Mouse (Mus musculus) heart, embryonic 12.5 days (tissue): ENCODE data around the gene 1700061G19Rik. TPM values are rescaled to one million over a fixed set of nuclear protein-coding genes. Genes with fewer than 3 reads are reported as not detected.

Experiments
- ATAC-seq: fragments of 200-750 bp; cut with Nextera tagmentation; 2 replicates; pipeline ENCODE4 v1.8.0; 2017; ENCODE audit warnings: moderate TSS enrichment, moderate library complexity; ENCODE audit not compliant: insufficient number of reproducible peaks, low FRiP score
- H3K27ac ChIP-seq: fragments of 300-500 bp; sonication (generic); 2 replicates; pipeline ENCODE4 v1.5.1; 2016; ENCODE audit warnings: mild to moderate bottlenecking, moderate library complexity; ENCODE audit not compliant: poor library complexity, severe bottlenecking
- H3K27me3 ChIP-seq: fragments of 300-500 bp; sonication (generic); replicated peaks from 2 replicates; pipeline ENCODE4 v1.6.1; 2016; ENCODE audit warnings: mild to moderate bottlenecking, moderate library complexity
- H3K36me3 ChIP-seq: fragments of 300-500 bp; sonication (generic); 2 replicates; pipeline ENCODE4 v1.6.1; 2016; ENCODE audit warnings: mild to moderate bottlenecking, moderate library complexity
- H3K4me1 ChIP-seq: fragments of 300-500 bp; sonication (generic); replicated peaks from 2 replicates; pipeline ENCODE4 v1.6.1; 2016; ENCODE audit warnings: mild to moderate bottlenecking
- H3K4me2 ChIP-seq: fragments of 300-500 bp; sonication (generic); 2 replicates; pipeline ENCODE4 v1.6.1; 2016; ENCODE audit warnings: mild to moderate bottlenecking, moderate library complexity
- H3K4me3 ChIP-seq: fragments of 300-500 bp; sonication (generic); 2 replicates; pipeline ENCODE4 v1.5.1; 2016; ENCODE audit warnings: mild to moderate bottlenecking
- H3K9ac ChIP-seq: fragments of 300-500 bp; sonication (generic); 2 replicates; pipeline ENCODE4 v1.6.1; 2016; ENCODE audit warnings: mild to moderate bottlenecking, moderate library complexity
- H3K9me3 ChIP-seq: fragments of 300-500 bp; sonication (generic); replicated peaks from 2 replicates; pipeline ENCODE4 v1.6.1; 2016; ENCODE audit warnings: mild to moderate bottlenecking, moderate library complexity
- WGBS: fragments of 180-500 bp; shearing (Covaris S2); methylation state at CpG from one replicate; pipeline ENCODE4 v1.1.7; 2016; 5-methylcytosine and 5-hydroxymethylcytosine counted together
- polyA plus RNA-seq: library from polyadenylated mRNA; unstranded; fragments of >200 nt; fragmentation: Nextera tagmentation; extraction: Ambion mirVana; gene quantifications from 2 replicates; pipeline ENCODE4 v1.2.1, GENCODE M21; 2016

The 1700061G19Rik gene
- polyA plus RNA-seq = 0.33 and 0.36 TPM in 2 replicates

DNA sequence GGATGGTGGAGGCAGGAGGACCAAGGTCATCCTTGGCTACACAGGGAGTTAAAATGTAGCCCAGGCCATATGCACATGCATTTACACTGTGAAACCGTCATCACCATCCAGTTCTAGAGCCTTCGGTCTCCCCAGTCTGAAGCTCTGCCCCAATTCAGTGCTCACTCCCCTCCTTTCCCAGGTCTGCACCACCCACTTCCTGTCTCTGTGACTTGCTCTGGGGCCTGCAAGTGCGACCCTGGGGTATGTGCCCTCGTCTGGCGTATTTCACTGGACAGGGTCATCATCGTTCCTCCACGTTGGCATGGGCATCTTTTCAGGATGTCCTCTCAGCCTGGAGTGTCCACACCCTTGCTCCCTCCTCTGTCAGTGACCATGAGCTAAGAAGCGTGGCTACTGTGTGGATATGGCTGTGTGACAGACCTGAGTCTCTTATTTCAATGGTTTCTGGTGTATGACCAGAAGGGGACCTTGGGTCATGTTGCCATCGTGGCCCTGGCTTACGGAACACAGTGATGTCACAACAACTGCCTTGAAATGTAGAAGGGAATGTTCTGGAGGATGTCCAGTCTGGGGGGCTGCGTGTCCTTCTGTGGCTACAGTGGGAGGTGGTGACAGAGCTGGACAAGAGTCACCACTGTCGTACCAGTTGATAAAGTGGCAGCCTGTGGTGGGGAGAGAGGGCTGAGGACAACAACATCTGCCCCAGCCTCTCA lies at the start of gene 1700061G19Rik:
1700061G19Rik (plus strand) TSS at position 542 of the 716 bp plus-strand sequence.
- ATAC-seq = no peak
- H3K9me3 ChIP-seq = no peaks in the 10 kb centered on the region
- no peak within 1 kb of the TSS for H3K4me2 ChIP-seq
- H3K36me3 ChIP-seq = no peaks in the 10 kb centered on the region
- H3K4me1 ChIP-seq = no peaks in the 10 kb centered on the region
- no peak within 1 kb of the TSS for H3K27ac ChIP-seq
- no peak within 1 kb of the TSS for H3K9ac ChIP-seq
- H3K27me3 ChIP-seq = no peaks in the 10 kb centered on the region
- H3K4me3 ChIP-seq = no peak within 1 kb of the TSS
- 70% methylated on average over 12 of the region's 12 CpGs for WGBS

DNA sequence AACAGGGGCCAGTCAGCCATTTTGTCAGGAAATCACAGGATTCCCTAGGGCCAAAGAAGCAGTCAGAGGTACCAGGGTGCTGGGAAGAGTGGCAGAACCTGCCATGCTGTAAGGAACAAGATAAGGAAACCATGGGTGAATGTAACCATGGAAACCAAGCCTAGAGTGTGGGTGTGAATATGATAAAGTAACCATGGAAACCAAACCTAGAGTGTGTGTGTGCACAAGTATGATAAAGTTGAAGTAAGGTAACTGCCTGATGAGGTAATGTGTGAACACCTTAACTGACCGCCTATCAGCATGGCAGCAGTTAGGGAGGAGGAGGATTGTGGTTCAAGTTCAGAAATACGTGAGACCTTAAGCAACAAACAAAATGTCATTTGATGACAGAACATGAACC lies 48.6 kb upstream of the 1700061G19Rik start:
- Histone ChIP-seq H3K4me2 (no peak overlapping the region), H3K27me3 (peaks cover 14% of the 10 kb centered on the region), H3K9me3 (no peaks in the 10 kb centered on the region), H3K4me3 (no peak overlapping the region), H3K9ac (no peak overlapping the region), H3K4me1 (peaks cover 9% of the 10 kb centered on the region; the same call in 1 of the 2 replicates), H3K27ac (no peak overlapping the region), H3K36me3 (no peaks in the 10 kb centered on the region)
- no peak for ATAC-seq
- WGBS = 79% methylated on average over 2 of the region's 2 CpGs

- no peak for ATAC-seq
Observed at GRCm38 (mm10) chr17:56829171-56829570, 46.1 kb upstream of the 1700061G19Rik start.

GRCm38 (mm10) chr17:56829795-56830194 lies 45.5 kb upstream of the 1700061G19Rik start:
- peak overlapping the region; percentile 61 for H3K9ac ChIP-seq
- WGBS = under 1% methylated on average over 27 of the region's 27 CpGs
- H3K4me2 ChIP-seq = peak overlapping the region; percentile 91
- no peaks in the 10 kb centered on the region for H3K9me3 ChIP-seq
- peaks cover 23% of the 10 kb centered on the region for H3K27me3 ChIP-seq
- H3K36me3 ChIP-seq = no peaks in the 10 kb centered on the region
- H3K27ac ChIP-seq = no peak overlapping the region
- no peak for ATAC-seq
- H3K4me3 ChIP-seq = peak overlapping the region; percentile 59
- peaks cover 9% of the 10 kb centered on the region; the same call in 1 of the 2 replicates for H3K4me1 ChIP-seq

More at GRCm38 (mm10) chr17:56829171-56829570, 46.1 kb upstream of the 1700061G19Rik start:
- H3K36me3 ChIP-seq = no peaks in the 10 kb centered on the region
- H3K4me2 ChIP-seq = peak overlapping the region; percentile 91
- peaks cover 9% of the 10 kb centered on the region; the same call in 1 of the 2 replicates for H3K4me1 ChIP-seq
- H3K27ac ChIP-seq = no peak overlapping the region
- peaks cover 23% of the 10 kb centered on the region for H3K27me3 ChIP-seq
- H3K9ac ChIP-seq = 0 out of 2 replicates have a peak overlapping the region, but pooled peaks have one; percentile 61
- 35% methylated on average over 11 of the region's 11 CpGs for WGBS
- H3K9me3 ChIP-seq = no peaks in the 10 kb centered on the region
- H3K4me3 ChIP-seq = peak overlapping the region; percentile 59

DNA sequence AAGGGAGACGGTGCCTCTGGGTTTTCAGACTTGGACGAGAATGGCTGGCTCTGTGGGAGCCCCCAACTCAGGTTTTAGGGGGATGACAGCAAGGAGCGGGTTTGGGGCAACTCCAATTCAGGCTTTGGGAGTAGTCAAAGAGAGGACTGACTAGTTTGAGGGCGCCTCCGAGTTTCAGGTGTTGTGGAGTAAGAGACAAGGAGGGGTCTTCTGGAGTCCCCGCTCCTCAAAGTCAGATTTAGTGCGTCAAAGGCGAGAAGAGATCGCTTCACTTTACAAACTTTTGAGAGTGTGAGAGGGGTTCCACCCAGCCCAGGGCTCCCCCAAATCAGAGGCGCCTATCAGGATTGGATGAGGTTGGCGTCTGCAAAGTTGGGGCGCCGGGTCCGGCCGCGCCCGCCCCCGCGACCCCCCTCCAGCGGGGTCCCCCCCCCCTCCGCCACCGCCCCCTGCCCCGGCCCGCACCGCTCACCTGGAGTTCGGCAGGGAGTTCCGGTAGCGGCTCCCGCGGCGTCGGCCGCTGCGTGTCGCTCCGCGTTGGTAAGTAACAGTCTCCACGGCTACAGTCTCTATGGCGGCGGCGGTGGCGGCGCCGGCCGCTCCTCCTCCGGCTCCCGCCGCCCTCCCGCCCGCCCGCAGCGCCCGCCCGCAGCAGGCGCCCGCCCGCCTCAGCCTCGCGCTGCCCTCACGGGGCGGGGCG lies 44.7 kb upstream of the 1700061G19Rik start, which contains the start of gene Rfx2:
Rfx2 (minus strand) TSS at position 603 of the 700 bp plus-strand sequence.
- peak within 1 kb of the TSS; percentile 61 for H3K9ac ChIP-seq
- H3K4me3 ChIP-seq = peak within 1 kb of the TSS; percentile 59
- H3K9me3 ChIP-seq = no peaks in the 10 kb centered on the region
- ATAC-seq = no peak
- H3K27me3 ChIP-seq = peaks cover 23% of the 10 kb centered on the region
- H3K4me2 ChIP-seq = peak within 1 kb of the TSS; percentile 91
- under 1% methylated on average over 49 of the region's 62 CpGs for WGBS
- H3K4me1 ChIP-seq = peaks cover 9% of the 10 kb centered on the region; the same call in 1 of the 2 replicates
- no peak within 1 kb of the TSS for H3K27ac ChIP-seq
- H3K36me3 ChIP-seq = no peaks in the 10 kb centered on the region

DNA sequence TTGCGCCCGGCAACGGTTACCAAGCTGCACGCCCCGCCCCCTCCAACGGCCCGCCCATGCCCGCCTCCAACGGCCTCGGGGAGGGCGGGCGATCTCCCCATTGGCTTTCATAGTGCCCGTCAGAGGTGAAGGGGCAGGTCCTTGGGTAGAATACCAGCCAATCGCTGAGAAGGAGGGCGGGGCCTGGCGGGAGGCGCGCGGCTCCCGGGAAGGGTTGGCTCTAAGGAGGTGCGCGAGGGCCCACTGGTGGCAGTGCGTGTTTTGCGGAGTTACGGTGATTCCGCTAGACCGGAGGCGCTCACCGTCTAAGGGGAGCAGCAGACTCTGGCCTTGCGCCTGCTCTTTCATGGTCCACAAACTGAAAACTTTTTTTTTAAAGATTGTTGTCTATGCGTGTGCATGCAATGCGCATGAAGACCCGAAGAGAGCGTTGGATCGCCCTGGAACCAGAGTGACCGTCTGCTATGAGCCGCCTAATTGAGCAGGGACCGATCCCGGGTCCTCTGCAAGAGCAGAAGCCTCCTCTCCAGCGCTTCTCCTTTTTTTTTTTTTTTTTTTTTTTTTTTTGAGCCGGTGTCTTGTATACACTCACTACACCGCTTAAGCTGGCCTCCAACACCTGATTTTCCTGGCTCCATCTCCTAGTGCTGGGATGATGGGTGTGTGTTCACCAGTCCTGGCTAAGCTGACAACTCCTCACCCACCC lies 44.0 kb upstream of the 1700061G19Rik start:
- peak overlapping the region; percentile 59 for H3K4me3 ChIP-seq
- 0 out of 2 replicates have a peak overlapping the region, but pooled peaks have one; percentile 33 for H3K9ac ChIP-seq
- peaks cover 25% of the 10 kb centered on the region for H3K27me3 ChIP-seq
- no peak overlapping the region for H3K27ac ChIP-seq
- peaks cover 9% of the 10 kb centered on the region; the same call in 1 of the 2 replicates for H3K4me1 ChIP-seq
- under 1% methylated on average over 41 of the region's 42 CpGs for WGBS
- no peaks in the 10 kb centered on the region for H3K36me3 ChIP-seq
- H3K9me3 ChIP-seq = no peaks in the 10 kb centered on the region
- ATAC-seq = peak; percentile 99
- H3K4me2 ChIP-seq = peak overlapping the region; percentile 91

GRCm38 (mm10) chr17:56832918-56833317 lies 42.4 kb upstream of the 1700061G19Rik start:
- H3K36me3 ChIP-seq = no peaks in the 10 kb centered on the region
- no peaks in the 10 kb centered on the region for H3K9me3 ChIP-seq
- no peak overlapping the region for H3K4me3 ChIP-seq
- H3K4me1 ChIP-seq = 0 out of 2 replicates have a peak, but pooled peaks cover 5% of the 10 kb centered on the region
- no peak for ATAC-seq
- no peak overlapping the region for H3K4me2 ChIP-seq
- no peak overlapping the region for H3K27ac ChIP-seq
- peaks cover 29% of the 10 kb centered on the region for H3K27me3 ChIP-seq
- H3K9ac ChIP-seq = no peak overlapping the region
- 78% methylated on average over 1 of the region's 1 CpGs for WGBS

- ATAC-seq = no peak
- Histone ChIP-seq H3K4me2 (no peak overlapping the region), H3K27me3 (peaks cover 32% of the 10 kb centered on the region), H3K4me3 (no peak overlapping the region), H3K9ac (no peak overlapping the region), H3K36me3 (no peaks in the 10 kb centered on the region), H3K27ac (no peak overlapping the region), H3K4me1 (0 out of 2 replicates have a peak, but pooled peaks cover 5% of the 10 kb centered on the region), H3K9me3 (no peaks in the 10 kb centered on the region)
- 93% methylated on average over 1 of the region's 1 CpGs for WGBS
Observed at GRCm38 (mm10) chr17:56833381-56833780, 41.9 kb upstream of the 1700061G19Rik start.

- H3K36me3 ChIP-seq = no peaks in the 10 kb centered on the region
- 81% methylated on average over 8 of the region's 8 CpGs for WGBS
- no peak overlapping the region for H3K9ac ChIP-seq
- no peaks in the 10 kb centered on the region for H3K4me1 ChIP-seq
- H3K27ac ChIP-seq = no peak overlapping the region
- ATAC-seq = no peak
- H3K9me3 ChIP-seq = no peaks in the 10 kb centered on the region
- H3K4me3 ChIP-seq = no peak overlapping the region
- no peak overlapping the region for H3K4me2 ChIP-seq
- peaks cover 22% of the 10 kb centered on the region for H3K27me3 ChIP-seq
Observed at GRCm38 (mm10) chr17:56836336-56836735, 38.9 kb upstream of the 1700061G19Rik start.

DNA sequence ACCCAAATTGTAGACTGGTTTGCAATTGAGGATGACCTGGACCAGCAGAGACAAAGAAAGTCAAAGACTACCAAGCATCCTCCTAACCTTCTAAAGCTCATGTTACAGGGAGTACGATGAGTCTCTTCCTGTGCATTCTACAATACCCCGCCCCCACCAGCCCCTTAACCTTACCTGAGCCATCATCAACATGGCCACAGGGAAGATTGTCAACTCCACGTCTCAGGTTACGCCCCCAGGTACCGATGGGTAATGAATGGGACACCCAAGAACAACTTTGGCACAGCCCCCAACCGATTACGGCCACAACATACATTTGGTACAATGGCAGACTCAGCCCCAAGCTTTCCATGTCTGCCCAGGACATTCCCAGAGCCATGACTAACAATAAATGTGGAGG lies 34.8 kb upstream of the 1700061G19Rik start:
- Histone ChIP-seq H3K9ac (no peak overlapping the region), H3K36me3 (no peaks in the 10 kb centered on the region), H3K27ac (no peak overlapping the region), H3K9me3 (no peaks in the 10 kb centered on the region), H3K4me2 (no peak overlapping the region), H3K4me3 (no peak overlapping the region), H3K27me3 (peaks cover 14% of the 10 kb centered on the region), H3K4me1 (no peaks in the 10 kb centered on the region)
- 74% methylated on average over 7 of the region's 7 CpGs for WGBS
- no peak for ATAC-seq
